Mouse (Mus musculus): ENCODE results near the gene Arid5a.

Gene Arid5a

DNA sequence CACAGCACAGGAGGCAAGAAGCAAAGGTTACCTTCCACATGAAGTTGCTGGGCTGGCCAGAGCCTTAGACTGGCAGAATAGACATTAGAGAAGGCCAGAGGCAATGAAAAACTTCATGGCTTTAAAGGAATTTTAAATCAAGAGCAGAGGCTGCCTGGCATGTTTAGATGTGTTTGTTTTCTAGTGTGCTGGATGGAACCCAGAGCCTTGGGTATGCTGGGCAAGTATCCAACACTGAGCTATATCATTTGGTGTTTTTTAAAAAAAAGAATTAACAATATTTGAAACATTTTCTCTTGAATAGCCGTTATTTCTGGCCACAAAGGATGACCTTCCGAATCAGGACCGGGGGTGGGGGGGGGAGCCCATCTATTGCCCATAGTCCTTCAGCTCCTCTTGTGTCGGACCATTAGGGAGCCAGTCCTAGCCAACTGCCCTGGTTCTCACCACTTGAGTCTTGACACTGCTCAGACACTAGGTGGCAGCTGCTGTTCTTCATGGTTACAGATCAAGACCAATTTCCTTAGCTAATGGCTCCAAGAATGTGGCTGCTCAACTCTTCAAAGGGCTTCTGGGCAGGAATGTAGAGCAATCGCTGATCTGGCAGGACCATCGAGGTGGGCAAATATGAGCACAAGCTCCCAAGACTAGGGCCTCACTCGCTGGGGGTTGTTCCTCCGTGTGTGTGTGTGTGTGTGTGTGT is 16.4 kb downstream of the Arid5a start:
- in situ Hi-C loops (cut with MboI, MseI), result loop anchor here (10.0 kb wide), 1 partner anchor 981 kb away; no protein-coding TSS in a partner anchor

DNA sequence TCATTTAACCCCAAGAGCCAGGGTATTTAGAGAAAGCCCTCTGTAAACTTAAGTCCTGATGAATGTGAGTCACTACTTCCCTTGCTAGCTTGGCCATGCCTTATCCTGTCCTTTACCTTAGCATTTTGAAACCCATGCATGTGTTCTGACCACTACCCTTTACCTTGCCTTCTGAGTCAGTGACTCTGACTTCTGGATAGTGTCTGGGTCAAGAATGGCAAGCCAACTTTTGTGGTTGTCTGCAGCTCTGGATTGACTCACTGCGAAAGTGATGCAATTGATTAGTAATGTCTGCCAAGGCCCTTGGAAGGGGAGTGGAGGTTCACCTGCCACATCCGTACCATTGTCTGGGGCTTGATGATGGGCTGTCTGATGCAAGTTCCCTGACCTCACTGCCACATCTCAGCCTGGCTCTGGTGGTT is 18.4 kb downstream of the Arid5a start:
- in situ Hi-C loops (cut with MboI, MseI), result loop anchor here (10.0 kb wide), 1 partner anchor 979 kb away; no protein-coding TSS in a partner anchor

DNA sequence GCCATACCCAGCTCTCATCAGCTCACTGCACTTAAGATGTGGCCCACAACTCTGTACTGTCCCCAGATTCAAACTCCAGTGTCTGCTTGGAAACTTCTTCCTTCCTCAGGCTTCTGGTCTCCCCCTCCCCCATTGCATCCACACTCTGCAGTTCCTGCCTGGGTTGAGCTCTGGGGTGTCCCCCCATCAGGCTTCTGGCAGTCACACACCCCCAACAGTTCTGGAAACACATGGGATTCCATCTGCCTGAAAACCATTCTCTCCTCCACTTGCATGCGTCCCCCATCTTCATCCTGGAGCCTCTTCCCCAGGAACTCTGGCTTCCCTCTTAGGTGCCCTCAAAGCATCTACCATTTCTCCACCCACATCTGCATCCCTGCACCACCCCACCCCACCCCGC is 19.3 kb downstream of the Arid5a start:
- in situ Hi-C loops (cut with MboI, MseI), result loop anchor here (10.0 kb wide), 1 partner anchor 978 kb away; no protein-coding TSS in a partner anchor

DNA sequence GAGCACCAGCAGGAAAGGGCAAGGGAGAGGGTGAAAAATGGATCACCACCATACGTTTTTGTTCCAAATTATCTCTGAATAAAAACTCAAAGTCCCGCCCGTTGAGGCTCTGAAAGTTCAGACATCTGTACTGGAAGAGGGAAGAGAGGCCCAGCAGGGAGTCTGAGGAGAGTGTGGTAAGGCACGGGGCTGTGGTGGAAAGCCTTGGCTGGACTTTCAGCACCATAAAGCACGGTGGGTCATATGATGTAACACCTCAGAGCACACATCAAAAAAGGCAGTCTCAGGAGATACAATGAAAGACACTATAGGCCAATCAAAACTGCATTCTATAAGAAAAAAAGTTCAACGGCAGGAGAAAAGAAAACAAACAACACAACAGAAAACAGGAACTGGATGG is 24.2 kb downstream of the Arid5a start:
- in situ Hi-C loops (cut with MboI, MseI), result no loop called here

DNA sequence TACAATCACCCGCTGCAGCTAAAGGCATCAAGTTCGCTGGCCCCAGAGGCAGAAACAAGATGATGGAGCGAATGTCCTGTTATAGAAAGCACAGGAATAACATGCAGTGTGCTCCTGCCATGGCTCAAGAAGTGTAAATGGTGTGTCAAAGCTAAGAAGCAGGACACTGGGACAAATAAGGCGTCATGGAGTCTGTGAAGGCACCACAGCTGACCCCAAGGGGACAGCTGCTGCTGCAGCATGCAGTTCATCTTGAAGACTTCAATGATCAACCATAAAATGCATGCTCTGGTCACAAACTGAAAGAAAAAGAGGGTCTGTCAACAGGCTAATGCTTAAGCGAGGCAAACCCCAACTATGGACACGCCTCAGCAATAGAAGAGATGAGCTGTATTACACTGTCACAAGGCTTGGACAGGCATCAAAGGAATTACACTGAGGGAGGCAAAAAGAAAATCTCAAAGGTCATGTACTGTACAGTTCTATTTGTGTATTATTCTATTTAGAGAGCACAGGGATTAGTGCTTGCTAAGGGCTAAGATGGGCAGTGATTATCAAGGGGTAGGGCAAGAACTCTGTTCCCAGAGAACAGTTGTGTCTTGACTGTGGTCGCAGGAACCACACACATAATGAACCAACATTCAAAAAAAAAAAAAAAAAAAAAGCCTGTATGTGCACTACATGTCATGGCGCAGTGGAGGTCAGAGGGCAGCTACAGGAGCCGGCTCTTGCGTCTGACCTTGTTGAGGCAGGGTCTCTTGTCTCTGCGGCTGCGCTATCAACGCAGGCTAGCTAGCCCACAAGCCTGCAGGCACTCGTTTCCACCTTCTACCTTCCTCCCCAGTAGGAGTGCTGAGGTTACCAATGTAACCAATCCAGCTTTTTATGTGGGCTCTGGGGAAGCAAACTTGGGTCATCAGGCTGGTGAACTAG is 25.7 kb downstream of the Arid5a start:
- in situ Hi-C loops (cut with MboI, MseI), result no loop called here

DNA sequence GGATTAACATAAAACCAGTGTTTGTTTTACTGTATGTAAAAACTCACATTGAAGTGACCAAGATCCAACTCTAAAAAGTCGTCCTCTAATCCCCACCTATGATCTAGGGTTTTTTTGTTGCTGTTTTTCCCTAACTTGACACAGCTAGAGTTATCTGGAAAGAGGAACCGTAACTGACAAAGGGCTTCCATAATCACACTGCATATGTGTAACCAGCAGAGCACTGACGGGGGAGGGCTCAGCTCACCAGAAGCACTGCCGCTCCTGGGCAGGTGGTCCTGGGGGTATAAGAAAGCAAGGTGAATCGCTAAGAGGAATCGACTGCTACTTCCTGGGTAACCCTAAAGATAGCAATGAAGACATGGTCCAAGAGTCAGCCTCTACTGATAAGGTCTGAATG is 35.0 kb downstream of the Arid5a start:
- in situ Hi-C loops (cut with MboI, MseI), result no loop called here

DNA sequence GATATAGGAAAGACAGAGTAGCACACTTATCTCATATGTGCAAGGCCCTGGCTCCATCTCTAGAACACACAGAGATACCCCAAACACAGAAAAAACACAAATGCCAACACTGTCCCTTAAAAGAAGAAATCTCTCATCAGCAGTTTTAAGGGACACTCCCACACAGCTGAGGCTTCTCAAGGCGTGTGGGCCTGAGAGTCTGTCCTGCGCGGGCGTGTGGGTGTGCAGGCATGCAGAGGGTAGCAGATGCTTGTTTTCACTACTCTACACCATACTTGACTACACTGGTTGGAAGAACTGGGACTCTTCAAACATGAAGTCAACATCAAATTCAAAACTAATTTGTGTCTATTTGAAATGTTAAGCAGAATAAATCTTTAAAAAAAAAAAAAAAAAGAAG is 44.8 kb downstream of the Arid5a start:
- in situ Hi-C loops (cut with MboI, MseI), result no loop called here

DNA sequence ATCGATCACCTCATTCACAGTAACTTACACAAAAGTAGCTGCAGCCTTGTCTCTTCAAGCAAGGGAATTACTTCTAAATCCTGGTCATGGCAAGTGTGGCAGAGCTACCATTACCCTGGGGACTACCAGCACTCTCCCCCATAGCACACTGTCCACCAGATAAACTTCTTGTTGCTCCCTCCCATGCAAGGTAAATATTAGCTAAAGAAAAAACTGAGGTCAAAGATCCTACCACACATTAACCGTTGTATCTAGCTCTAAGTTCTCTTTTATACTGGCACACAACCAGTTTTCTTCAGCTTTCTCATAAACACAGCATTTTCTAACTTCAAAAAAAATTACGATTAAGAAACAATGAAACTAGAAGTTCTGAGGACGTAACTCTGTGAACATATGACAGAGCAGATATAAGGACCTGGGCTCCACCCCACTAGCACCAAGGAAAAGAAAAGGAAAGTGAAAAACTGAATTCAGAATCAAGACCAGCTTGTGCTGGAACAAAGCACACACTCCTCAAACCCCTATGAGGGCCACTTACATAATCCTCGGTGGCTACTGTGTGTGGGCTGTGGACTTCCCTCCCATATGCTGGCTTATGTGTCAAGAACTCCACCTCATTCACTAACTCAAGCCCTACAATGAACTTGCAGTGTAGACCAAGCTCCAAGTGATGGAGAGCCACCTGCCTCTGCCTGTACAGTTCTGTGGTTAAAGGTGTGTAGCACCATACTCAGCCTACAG is 49.6 kb downstream of the Arid5a start:
- in situ Hi-C loops (cut with MboI, MseI), result no loop called here

DNA sequence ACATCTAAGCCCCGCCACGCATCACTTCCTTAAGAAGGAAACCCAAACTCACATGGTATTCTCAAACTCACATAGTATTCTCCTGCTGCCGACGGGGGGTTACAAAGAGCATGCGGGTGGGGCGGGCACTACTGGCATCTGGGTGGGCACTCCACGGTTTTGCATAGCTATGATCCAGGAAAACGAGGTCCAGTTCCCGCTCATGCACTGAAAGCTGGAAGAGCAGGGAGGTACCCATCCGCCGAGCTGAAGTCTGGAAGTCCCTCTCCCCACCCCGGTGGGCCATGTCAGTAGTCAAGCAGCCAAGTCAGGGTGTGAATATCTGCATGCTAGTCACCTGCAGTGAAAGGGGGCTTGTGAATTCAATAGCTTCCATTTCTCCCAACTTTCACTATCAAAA is 60.2 kb downstream of the Arid5a start:
- in situ Hi-C loops (cut with MboI, MseI), result loop anchor here (5.0 kb wide), 1 partner anchor 75 kb away; no protein-coding TSS in a partner anchor

DNA sequence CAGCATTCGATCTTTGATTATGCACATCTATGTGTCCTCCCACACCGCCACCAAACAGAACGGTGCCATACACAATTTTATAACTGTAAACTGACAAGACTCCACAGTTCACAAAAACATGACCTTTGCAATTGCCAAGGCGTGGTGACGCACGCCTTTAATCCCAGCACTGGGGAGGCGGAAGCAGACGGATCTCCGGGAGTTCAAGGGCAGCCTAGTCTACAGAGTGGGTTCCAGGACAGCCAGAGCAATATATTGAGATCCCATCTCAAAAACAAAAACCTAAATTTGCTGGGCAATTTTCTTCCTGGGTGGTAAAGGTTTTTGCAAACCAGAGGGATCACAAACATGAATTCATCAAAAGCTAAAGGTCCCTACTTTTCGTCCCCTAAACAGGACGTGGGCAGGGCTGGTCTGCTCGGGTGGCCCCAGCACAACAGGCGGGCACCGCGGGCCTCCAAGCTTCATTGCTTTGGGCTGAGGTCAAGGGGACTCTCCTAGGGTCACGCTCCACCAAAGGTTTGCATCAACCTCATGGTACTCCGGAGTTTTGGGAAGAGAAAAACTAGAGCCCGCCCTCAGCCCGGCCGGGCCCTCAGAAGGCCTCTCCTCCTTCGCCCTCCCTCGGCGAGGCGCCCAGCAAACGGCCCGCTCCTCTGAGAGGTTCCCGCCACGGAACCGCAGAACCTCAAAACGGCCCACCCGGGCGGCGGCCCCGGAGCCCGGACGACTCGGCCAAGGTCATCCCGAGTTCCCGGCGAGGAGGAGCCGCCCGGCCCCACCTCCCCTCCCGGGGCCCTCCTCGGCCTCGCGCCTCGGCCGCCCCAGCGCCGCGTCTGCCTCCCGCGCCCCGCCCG is 60.8 kb downstream of the Arid5a start:
- in situ Hi-C loops (cut with MboI, MseI), result loop anchor here (5.0 kb wide), 1 partner anchor 74 kb away; no protein-coding TSS in a partner anchor

DNA sequence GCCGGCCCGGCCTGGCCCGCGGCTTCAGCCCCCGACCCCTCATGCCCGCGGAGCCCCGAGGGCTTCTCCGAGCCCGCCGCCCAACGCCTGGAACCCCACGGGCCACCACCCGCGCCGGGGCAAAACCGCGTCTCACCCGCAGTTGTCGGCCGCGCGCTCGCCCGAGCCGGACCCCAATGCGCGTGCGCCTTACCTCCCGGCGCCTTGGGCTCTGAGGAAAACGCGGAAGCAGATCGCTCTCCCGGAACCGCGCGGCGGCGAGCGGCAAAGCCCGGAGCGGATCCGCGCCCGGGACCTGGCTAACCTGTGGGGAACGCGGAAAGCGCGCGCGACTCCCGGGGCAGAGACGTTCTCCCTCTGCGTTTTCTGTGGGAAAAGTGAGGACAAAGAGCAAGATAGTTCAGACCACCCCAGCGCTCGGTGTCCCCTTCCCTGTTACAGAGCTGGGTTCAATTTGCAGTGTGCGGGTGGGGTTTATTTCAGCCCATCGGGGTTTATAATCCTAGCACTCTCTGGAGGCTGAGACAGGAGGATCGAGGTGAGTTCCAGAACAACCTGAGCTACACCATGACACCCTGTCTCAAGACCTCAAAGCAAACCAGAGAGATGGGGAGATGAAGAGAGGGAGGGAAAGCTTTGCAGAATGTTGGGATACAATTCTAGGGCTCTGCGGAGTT is 61.6 kb downstream of the Arid5a start, which contains the start of gene Kansl3:
Gene Kansl3, minus strand, starts transcription at position 213 of the 677 bp plus-strand sequence.
- in situ Hi-C loops (cut with MboI, MseI), result loop anchor here (5.0 kb wide), 1 partner anchor 73 kb away; no protein-coding TSS in a partner anchor

DNA sequence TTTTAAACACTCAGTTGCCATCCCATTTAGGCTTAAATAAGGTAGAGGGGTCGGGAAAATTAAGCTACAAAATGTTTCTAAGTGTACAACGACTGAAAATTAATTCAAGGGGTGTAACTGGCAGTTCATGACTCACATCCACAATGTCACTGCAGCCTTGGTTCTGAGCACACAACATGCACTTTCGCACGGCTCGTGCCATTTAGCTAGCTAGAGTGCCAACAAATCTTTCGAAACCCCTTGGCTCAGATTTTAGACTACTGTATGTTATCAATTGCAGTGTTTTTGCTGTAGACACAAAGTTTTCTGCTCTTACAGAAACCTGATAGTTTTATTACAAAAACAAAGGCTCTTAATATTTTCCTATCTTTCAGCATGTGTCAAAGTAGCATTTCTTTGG is 63.4 kb downstream of the Arid5a start:
- in situ Hi-C loops (cut with MboI, MseI), result no loop called here

DNA sequence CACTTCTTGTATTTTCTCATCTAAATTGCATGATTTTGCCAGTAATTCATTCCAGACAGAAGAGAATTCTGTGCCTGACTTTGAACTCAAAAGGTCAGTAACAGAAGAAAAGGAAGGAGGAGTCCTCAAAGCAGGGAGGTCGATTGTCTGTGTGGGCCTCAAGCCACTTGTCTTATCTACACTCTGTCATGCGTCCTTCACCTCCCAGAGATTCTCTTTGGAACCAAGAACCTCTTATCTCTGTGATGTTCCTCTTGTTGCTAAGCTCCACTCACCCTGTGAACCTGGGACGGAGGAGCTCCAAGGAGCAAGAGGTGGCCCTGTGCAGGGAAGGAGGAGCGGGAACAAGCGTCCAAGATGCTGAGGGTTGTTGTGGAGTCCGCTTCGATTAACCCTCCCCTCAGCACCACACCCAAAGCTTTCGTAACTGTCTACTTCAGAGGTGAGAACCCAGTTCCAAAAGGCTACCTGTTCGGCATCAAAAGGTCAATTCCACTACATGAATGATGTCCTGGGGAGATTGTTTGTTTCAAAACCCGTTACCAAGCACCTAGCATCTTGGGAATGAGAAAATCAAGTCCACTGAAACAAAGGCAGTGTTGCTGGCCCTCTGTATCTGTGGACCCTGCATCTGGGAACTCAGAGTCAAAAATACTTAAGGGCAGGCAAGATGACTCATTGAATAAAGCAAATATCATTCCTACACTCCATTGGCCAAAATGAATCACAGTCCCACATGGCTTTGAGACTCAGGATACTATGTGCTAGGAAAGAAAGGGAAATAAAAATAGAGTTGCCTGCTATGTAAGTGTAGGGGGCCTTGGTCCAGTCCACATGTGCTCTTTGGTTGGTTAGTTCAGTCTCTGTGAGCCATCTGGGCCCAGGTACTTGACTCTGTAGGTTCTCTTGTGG is 64.7 kb downstream of the Arid5a start, which contains the start of gene Fer1l5:
Gene Fer1l5, plus strand, starts transcription at position 358 of the 912 bp plus-strand sequence.
- in situ Hi-C loops (cut with MboI, MseI), result no loop called here
